In the genomic region with DNA sequence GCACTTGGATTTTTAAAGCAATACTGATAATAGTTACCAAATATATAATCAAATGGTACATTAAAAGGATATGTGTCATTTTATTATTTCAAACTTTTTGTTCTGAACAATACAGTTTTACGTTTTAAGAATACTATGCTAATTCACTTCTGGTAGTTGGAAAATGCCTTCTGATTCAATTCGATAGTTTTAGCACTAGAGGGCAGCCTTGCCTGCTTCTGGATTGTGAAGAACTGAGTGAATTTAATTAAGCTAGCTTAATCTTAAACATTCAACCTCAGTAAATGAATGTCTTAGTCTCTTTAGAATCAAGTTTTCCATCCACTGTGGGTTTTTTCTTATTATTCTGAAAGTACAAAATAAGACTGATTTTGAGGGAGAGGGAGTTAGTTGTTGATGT, we compare ENCODE assay signal across 9 mouse cellular contexts. TPM values are rescaled to one million over a fixed set of nuclear protein-coding genes. Genes with fewer than 3 reads are reported as not detected.
DNase-seq lines count a peak whose midpoint lies in the region; ATAC-seq and TF ChIP-seq lines count a peak whose summit lies in the region.
"Had no signal": no experiment of that assay in that cellular context is flagged by ENCODE, and none has a peak within 500 bp of the region (broad histone marks: within the 10 kb centered on the region; RNA-seq: fewer than 3 reads in every experiment).

No protein-coding gene starts in this region.

- TF ChIP-seq POLR2A in lung, adult 2 months (IDR thresholded peaks at IDR 0.05; ENCODE audit: borderline replicate concordance, extremely low read depth, low read depth, low read length): no peak
- TF ChIP-seq POLR2A in brain, embryonic 14.5 days (IDR thresholded peaks at IDR 0.05; ENCODE audit: borderline replicate concordance, extremely low read depth, insufficient read depth, insufficient read length, poor library complexity, severe bottlenecking): no peak

- peak; percentile 66 for TF ChIP-seq CTCF in forebrain, postnatal 0 days (IDR thresholded peaks at IDR 0.05; ENCODE audit: low read depth)
- peak; percentile 54 for TF ChIP-seq CTCF in lung, embryonic 14.5 days (IDR thresholded peaks at IDR 0.05; ENCODE audit: low read depth)
- TF ChIP-seq CTCF in lung, adult 2 months (IDR thresholded peaks at IDR 0.05; ENCODE audit: insufficient read depth, low read length): no peak
- 0 out of 2 replicates have a peak, but pooled peaks have one; percentile 2 for TF ChIP-seq CTCF in brain, embryonic 14.5 days (IDR thresholded peaks at IDR 0.05; ENCODE audit: borderline replicate concordance, extremely low read depth, insufficient read depth, insufficient read length)

- peak; percentile 60 for DNase-seq in forebrain, postnatal 0 days
- DNase-seq in lung, embryonic 14.5 days: peak; percentile 71
- DNase-seq in lung, adult 2 months: no peak
- DNase-seq in brain, embryonic 14.5 days (ENCODE audit: low read depth): peak; percentile 47
- peak; percentile 4 for DNase-seq in retina, adult 2 months (ENCODE audit: low read depth, low spot score)
- no peak for DNase-seq in urinary bladder, adult 18-20 months (ENCODE audit: low spot score in 2 of 2)
- DNase-seq in layer of hippocampus, adult 8-10 months (ENCODE audit: low spot score in 2 of 2): no peak

- no peak overlapping the region for H3K4me2 ChIP-seq in forebrain, postnatal 0 days (ENCODE audit: low read depth)
- H3K4me2 ChIP-seq in forebrain, embryonic 15.5 days (replicated peaks): no peak overlapping the region
- H3K4me2 ChIP-seq in lung, embryonic 14.5 days: no peak overlapping the region

- H3K9me3 ChIP-seq in forebrain, postnatal 0 days (ENCODE audit: low read length): no peaks in the 10 kb centered on the region
- no peaks in the 10 kb centered on the region for H3K9me3 ChIP-seq in forebrain, embryonic 15.5 days
- no peaks in the 10 kb centered on the region for H3K9me3 ChIP-seq in lung, embryonic 14.5 days (ENCODE audit: low read depth, low read length)

- H3K4me3 ChIP-seq in forebrain, postnatal 0 days (ENCODE audit: low read depth, low read length): no peak overlapping the region
- H3K4me3 ChIP-seq in forebrain, embryonic 15.5 days: no peak overlapping the region
- no peak overlapping the region for H3K4me3 ChIP-seq in lung, embryonic 14.5 days (ENCODE audit: low read depth, low read length)
- H3K4me3 ChIP-seq in lung, adult 2 months (replicated peaks; ENCODE audit: extremely low read depth, low read depth, low read length): no peak overlapping the region

- H3K9ac ChIP-seq in forebrain, postnatal 0 days: no peak overlapping the region
- no peak overlapping the region for H3K9ac ChIP-seq in forebrain, embryonic 15.5 days (replicated peaks)
- H3K9ac ChIP-seq in lung, embryonic 14.5 days: no peak overlapping the region

- no peaks in the 10 kb centered on the region for H3K4me1 ChIP-seq in forebrain, postnatal 0 days (ENCODE audit: insufficient read depth)
- H3K4me1 ChIP-seq in forebrain, embryonic 15.5 days: no peaks in the 10 kb centered on the region
- H3K4me1 ChIP-seq in lung, embryonic 14.5 days (ENCODE audit: insufficient read depth): no peaks in the 10 kb centered on the region
- no peaks in the 10 kb centered on the region for H3K4me1 ChIP-seq in lung, adult 2 months (ENCODE audit: control insufficient read depth, insufficient read depth, low read length)

- peak; percentile 81 for ATAC-seq in forebrain, postnatal 0 days
- ATAC-seq in forebrain, embryonic 15.5 days (replicated peaks): no peak
- no peak for ATAC-seq in lung, embryonic 14.5 days (ENCODE audit: insufficient read depth)

- H3K27me3 ChIP-seq in forebrain, postnatal 0 days (ENCODE audit: insufficient read depth, low read length): no peaks in the 10 kb centered on the region
- no peaks in the 10 kb centered on the region for H3K27me3 ChIP-seq in forebrain, embryonic 15.5 days
- H3K27me3 ChIP-seq in lung, embryonic 14.5 days (ENCODE audit: insufficient read depth, low read length): no peaks in the 10 kb centered on the region

- H3K27ac ChIP-seq in forebrain, postnatal 0 days (ENCODE audit: low read depth, low read length): no peak overlapping the region
- no peak overlapping the region for H3K27ac ChIP-seq in forebrain, embryonic 15.5 days (replicated peaks)
- H3K27ac ChIP-seq in lung, embryonic 14.5 days (ENCODE audit: low read depth): no peak overlapping the region

- peaks cover 7% of the 10 kb centered on the region for H3K36me3 ChIP-seq in forebrain, postnatal 0 days (ENCODE audit: insufficient read depth)
- peaks cover 22% of the 10 kb centered on the region for H3K36me3 ChIP-seq in forebrain, embryonic 15.5 days
- peaks cover 4% of the 10 kb centered on the region; the same call in 1 of the 2 replicates for H3K36me3 ChIP-seq in lung, embryonic 14.5 days (ENCODE audit: insufficient read depth)

- 44% methylated on average over 2 of the region's 2 CpGs for WGBS in forebrain, postnatal 0 days
- 46% methylated on average over 2 of the region's 2 CpGs for WGBS in forebrain, embryonic 15.5 days
- WGBS in lung, embryonic 14.5 days: 46% methylated on average over 2 of the region's 2 CpGs
- WGBS in lung, adult 2 months: 35% methylated on average over 2 of the region's 2 CpGs

RNA-seq across cellular contexts. Expression of gene Dcun1d5, which starts 31.9 kb away (rescaled TPM):
- 106 and 133 TPM in 2 replicates for total RNA-seq in forebrain, postnatal 0 days (2014; rRNA removed)
- 90.3 and 116 TPM in 2 replicates for polyA plus RNA-seq in forebrain, postnatal 0 days (2015; fragmentation: Nextera tagmentation; extraction: Ambion mirVana)
- polyA plus RNA-seq in forebrain, embryonic 15.5 days (2015; fragmentation: Nextera tagmentation; extraction: Ambion mirVana): 119 and 132 TPM in 2 replicates
- 135 TPM in 2 replicates for polyA plus RNA-seq in lung, embryonic 14.5 days (2014; fragmentation: Nextera tagmentation; extraction: Ambion mirVana)
- 16.5 and 23.9 TPM in 2 replicates for polyA plus RNA-seq in lung, adult 2 months (2012; rRNA removed)
- polyA plus RNA-seq in brain, embryonic 14.5 days (2012; rRNA removed): 69.1 and 88.4 TPM in 2 replicates
- 10 to 100 TPM; 58.6 to 69.7 (median 68.3) TPM for total RNA-seq in layer of hippocampus, adult 8-10 months (2022)

RNA-seq across cellular contexts. Expression of gene Dync2h1, which starts 32.0 kb away (rescaled TPM):
- 15.5 and 18.6 TPM in 2 replicates for total RNA-seq in forebrain, postnatal 0 days (2014; rRNA removed)
- polyA plus RNA-seq in forebrain, postnatal 0 days (2015; fragmentation: Nextera tagmentation; extraction: Ambion mirVana): 7.3 and 13.9 TPM in 2 replicates
- polyA plus RNA-seq in forebrain, embryonic 15.5 days (2015; fragmentation: Nextera tagmentation; extraction: Ambion mirVana): 21.1 and 23.2 TPM in 2 replicates
- 16.0 and 16.5 TPM in 2 replicates for polyA plus RNA-seq in lung, embryonic 14.5 days (2014; fragmentation: Nextera tagmentation; extraction: Ambion mirVana)
- 1.2 and 1.3 TPM in 2 replicates for polyA plus RNA-seq in lung, adult 2 months (2012; rRNA removed)
- 6.6 and 7.0 TPM in 2 replicates for polyA plus RNA-seq in brain, embryonic 14.5 days (2012; rRNA removed)
- 10 to 100 TPM; 25.1 to 35.8 (median 30.7) TPM for total RNA-seq in layer of hippocampus, adult 8-10 months (2022)

RNA-seq across cellular contexts. Expression of gene Mmp13, which starts 56.1 kb away (rescaled TPM):
- 0.08 and 3.2 TPM in 2 replicates for total RNA-seq in forebrain, postnatal 0 days (2014; rRNA removed)
- 0.05 TPM in 1 of 2 replicates, not detected in the other for polyA plus RNA-seq in forebrain, postnatal 0 days (2015; fragmentation: Nextera tagmentation; extraction: Ambion mirVana)
- not detected in 2 replicates for polyA plus RNA-seq in forebrain, embryonic 15.5 days (2015; fragmentation: Nextera tagmentation; extraction: Ambion mirVana)
- polyA plus RNA-seq in lung, embryonic 14.5 days (2014; fragmentation: Nextera tagmentation; extraction: Ambion mirVana): not detected in 2 replicates
- 0.09 and 0.31 TPM in 2 replicates for polyA plus RNA-seq in lung, adult 2 months (2012; rRNA removed)
- polyA plus RNA-seq in brain, embryonic 14.5 days (2012; rRNA removed): 0.11 TPM in 1 of 2 replicates, not detected in the other
- not detected for total RNA-seq in layer of hippocampus, adult 8-10 months (2022)
- polyA plus RNA-seq: testis, adult 2 months had no signal

Comparison
In these comparisons a context has a peak if more than half of its experiments do, and no peak if none do; other contexts are left out.
1. DNase-seq: peak in forebrain, postnatal 0 days (single experiment), lung, embryonic 14.5 days (single experiment), brain, embryonic 14.5 days (single experiment) and retina, adult 2 months (single experiment); none in lung, adult 2 months (single experiment), urinary bladder, adult 18-20 months (0 of 2) and layer of hippocampus, adult 8-10 months (0 of 2).